Mouse (Mus musculus) embryonic facial prominence, embryonic 15.5 days (tissue): ENCODE results near the gene Fcna. TPM values are rescaled to one million over a fixed set of nuclear protein-coding genes. Genes with fewer than 3 reads are reported as not detected.

Source experiments
- ATAC-seq: fragments of 200-750 bp; cut with Nextera tagmentation; 2 replicates; pipeline ENCODE4 v1.8.0; 2017; ENCODE audit warnings: low read depth, moderate TSS enrichment; ENCODE audit not compliant: insufficient number of reproducible peaks, low FRiP score, low TSS enrichment
- H3K27ac ChIP-seq: fragments of 300-500 bp; sonication (generic); replicated peaks from 2 replicates; pipeline ENCODE4 v1.5.1; 2015; ENCODE audit warnings: mild to moderate bottlenecking, inconsistent platforms
- H3K27me3 ChIP-seq: fragments of 300-500 bp; sonication (generic); 2 replicates; pipeline ENCODE4 v1.6.1; 2015; ENCODE audit warnings: inconsistent platforms
- H3K36me3 ChIP-seq: fragments of 300-500 bp; sonication (generic); 2 replicates; pipeline ENCODE4 v1.6.1; 2015; ENCODE audit warnings: mild to moderate bottlenecking, inconsistent platforms
- H3K4me1 ChIP-seq: fragments of 300-500 bp; sonication (generic); 2 replicates; pipeline ENCODE4 v1.6.1; 2015; ENCODE audit warnings: inconsistent platforms
- H3K4me2 ChIP-seq: fragments of 300-500 bp; sonication (generic); replicated peaks from 2 replicates; pipeline ENCODE4 v1.6.1; 2015; ENCODE audit warnings: mild to moderate bottlenecking, inconsistent platforms
- H3K4me3 ChIP-seq: fragments of 300-500 bp; sonication (generic); replicated peaks from 2 replicates; pipeline ENCODE4 v1.5.1; 2015; ENCODE audit warnings: mild to moderate bottlenecking, inconsistent platforms
- H3K9ac ChIP-seq: fragments of 300-500 bp; sonication (generic); 2 replicates; pipeline ENCODE4 v1.6.1; 2015; ENCODE audit warnings: inconsistent platforms
- H3K9me3 ChIP-seq: fragments of 300-500 bp; sonication (generic); replicated peaks from 2 replicates; pipeline ENCODE4 v1.6.1; 2016; ENCODE audit warnings: inconsistent platforms
- WGBS: fragments of 180-500 bp; shearing (Covaris S2); methylation state at CpG from one replicate; pipeline ENCODE4 v1.1.7; 2015; 5-methylcytosine and 5-hydroxymethylcytosine counted together
- polyA plus RNA-seq: library from polyadenylated mRNA; unstranded; fragments of >200 nt; fragmentation: Nextera tagmentation; extraction: Ambion mirVana; gene quantifications from 2 replicates; pipeline ENCODE4 v1.2.1, GENCODE M21; 2015

Fcna gene
- polyA plus RNA-seq, 1 experiment from 2014 or later = 2.8 TPM

GRCm38 (mm10) chr2:25607761-25608622 is 19.8 kb downstream of the Fcna start, which contains the start of gene Rabl6:
TSS of gene Rabl6 (minus strand) at chr2:25608521.
- no peaks in the 10 kb centered on the region for H3K9me3 ChIP-seq
- no peaks in the 10 kb centered on the region for H3K27me3 ChIP-seq
- peak within 1 kb of the TSS; percentile 100 for H3K4me3 ChIP-seq
- H3K27ac ChIP-seq = peak within 1 kb of the TSS; percentile 97
- H3K4me2 ChIP-seq = peak within 1 kb of the TSS; percentile 62
- under 1% methylated on average over 80 of the region's 80 CpGs for WGBS
- peaks cover 18% of the 10 kb centered on the region for H3K4me1 ChIP-seq
- H3K36me3 ChIP-seq = peaks cover 4% of the 10 kb centered on the region; the same call in 1 of the 2 replicates
- ATAC-seq = peak; percentile 88
- H3K9ac ChIP-seq = peak within 1 kb of the TSS; percentile 98

GRCm38 (mm10) chr2:25602526-25602925 is 25.3 kb downstream of the Fcna start:
- no peaks in the 10 kb centered on the region for H3K27me3 ChIP-seq
- no peak overlapping the region for H3K9ac ChIP-seq
- ATAC-seq = no peak
- no peak overlapping the region for H3K27ac ChIP-seq
- H3K9me3 ChIP-seq = no peaks in the 10 kb centered on the region
- no peak overlapping the region for H3K4me3 ChIP-seq
- H3K36me3 ChIP-seq = peaks cover 58% of the 10 kb centered on the region
- 92% methylated on average over 5 of the region's 5 CpGs for WGBS
- peaks cover 13% of the 10 kb centered on the region for H3K4me1 ChIP-seq
- no peak overlapping the region for H3K4me2 ChIP-seq

- H3K4me3 ChIP-seq = no peak overlapping the region
- H3K27me3 ChIP-seq = no peaks in the 10 kb centered on the region
- peaks cover 83% of the 10 kb centered on the region for H3K36me3 ChIP-seq
- no peak overlapping the region for H3K4me2 ChIP-seq
- no peak overlapping the region for H3K27ac ChIP-seq
- ATAC-seq = no peak
- no peaks in the 10 kb centered on the region for H3K9me3 ChIP-seq
- 93% methylated on average over 2 of the region's 2 CpGs for WGBS
- no peaks in the 10 kb centered on the region for H3K4me1 ChIP-seq
- H3K9ac ChIP-seq = no peak overlapping the region
These were observed 27.8 kb downstream of the Fcna start for GRCm38 (mm10) chr2:25600037-25600436.

GRCm38 (mm10) chr2:25598749-25599148 is 29.1 kb downstream of the Fcna start:
- Histone ChIP-seq H3K4me3 (no peak overlapping the region), H3K36me3 (peaks cover 91% of the 10 kb centered on the region), H3K4me1 (no peaks in the 10 kb centered on the region), H3K27me3 (no peaks in the 10 kb centered on the region), H3K27ac (no peak overlapping the region), H3K4me2 (no peak overlapping the region), H3K9me3 (no peaks in the 10 kb centered on the region), H3K9ac (no peak overlapping the region)
- 86% methylated on average over 1 of the region's 1 CpGs for WGBS
- no peak for ATAC-seq

GRCm38 (mm10) chr2:25596765-25597510 is 30.9 kb downstream of the Fcna start:
- 91% methylated on average over 5 of the region's 5 CpGs for WGBS
- ATAC-seq = no peak
- Histone ChIP-seq H3K27ac (no peak overlapping the region), H3K36me3 (peaks cover 95% of the 10 kb centered on the region), H3K9ac (no peak overlapping the region), H3K9me3 (no peaks in the 10 kb centered on the region), H3K4me3 (no peak overlapping the region), H3K27me3 (no peaks in the 10 kb centered on the region), H3K4me2 (no peak overlapping the region), H3K4me1 (no peaks in the 10 kb centered on the region)

- H3K27me3 ChIP-seq = no peaks in the 10 kb centered on the region
- H3K4me3 ChIP-seq = no peak overlapping the region
- no peak for ATAC-seq
- no peak overlapping the region for H3K9ac ChIP-seq
- 86% methylated on average over 2 of the region's 2 CpGs for WGBS
- no peak overlapping the region for H3K27ac ChIP-seq
- no peak overlapping the region for H3K4me2 ChIP-seq
- H3K36me3 ChIP-seq = peaks cover 93% of the 10 kb centered on the region
- H3K4me1 ChIP-seq = no peaks in the 10 kb centered on the region
- no peaks in the 10 kb centered on the region for H3K9me3 ChIP-seq
These were observed 36.0 kb downstream of the Fcna start for GRCm38 (mm10) chr2:25591863-25592262.

- ATAC-seq = no peak
- peaks cover 90% of the 10 kb centered on the region for H3K36me3 ChIP-seq
These were observed 39.5 kb downstream of the Fcna start for GRCm38 (mm10) chr2:25588227-25588907.

GRCm38 (mm10) chr2:25587290-25587689 is 40.5 kb downstream of the Fcna start:
- Histone ChIP-seq H3K9me3 (no peaks in the 10 kb centered on the region), H3K4me2 (no peak overlapping the region), H3K27ac (no peak overlapping the region), H3K4me3 (no peak overlapping the region), H3K27me3 (no peaks in the 10 kb centered on the region), H3K4me1 (peaks cover 9% of the 10 kb centered on the region), H3K36me3 (peaks cover 86% of the 10 kb centered on the region), H3K9ac (no peak overlapping the region)
- no peak for ATAC-seq
- 88% methylated on average over 8 of the region's 8 CpGs for WGBS

More at GRCm38 (mm10) chr2:25588227-25588907, 39.5 kb downstream of the Fcna start:
- Histone ChIP-seq H3K27ac (no peak overlapping the region), H3K4me2 (no peak overlapping the region), H3K27me3 (no peaks in the 10 kb centered on the region), H3K9me3 (no peaks in the 10 kb centered on the region), H3K9ac (no peak overlapping the region), H3K4me1 (no peaks in the 10 kb centered on the region), H3K4me3 (no peak overlapping the region)
- WGBS = 93% methylated on average over 8 of the region's 8 CpGs

GRCm38 (mm10) chr2:25585601-25586000 is 42.2 kb downstream of the Fcna start:
- Histone ChIP-seq H3K27ac (no peak overlapping the region), H3K4me1 (peaks cover 26% of the 10 kb centered on the region), H3K9me3 (no peaks in the 10 kb centered on the region), H3K9ac (no peak overlapping the region), H3K36me3 (peaks cover 70% of the 10 kb centered on the region), H3K27me3 (peaks cover 9% of the 10 kb centered on the region), H3K4me2 (no peak overlapping the region), H3K4me3 (no peak overlapping the region)
- no peak for ATAC-seq
- WGBS = 81% methylated on average over 3 of the region's 3 CpGs

GRCm38 (mm10) chr2:25584856-25585255 is 43.0 kb downstream of the Fcna start:
- Histone ChIP-seq H3K4me3 (no peak overlapping the region), H3K4me2 (no peak overlapping the region), H3K27me3 (peaks cover 16% of the 10 kb centered on the region), H3K4me1 (peaks cover 33% of the 10 kb centered on the region), H3K27ac (no peak overlapping the region), H3K36me3 (peaks cover 62% of the 10 kb centered on the region), H3K9ac (no peak overlapping the region), H3K9me3 (no peaks in the 10 kb centered on the region)
- no peak for ATAC-seq
- WGBS = 82% methylated on average over 4 of the region's 4 CpGs

GRCm38 (mm10) chr2:25584152-25584551 is 43.7 kb downstream of the Fcna start:
- Histone ChIP-seq H3K4me1 (peaks cover 40% of the 10 kb centered on the region), H3K9ac (no peak overlapping the region), H3K9me3 (no peaks in the 10 kb centered on the region), H3K4me3 (no peak overlapping the region), H3K36me3 (peaks cover 55% of the 10 kb centered on the region), H3K27ac (no peak overlapping the region), H3K4me2 (no peak overlapping the region), H3K27me3 (peaks cover 23% of the 10 kb centered on the region)
- 90% methylated on average over 3 of the region's 3 CpGs for WGBS
- ATAC-seq = no peak
